Mouse (Mus musculus) gastrocnemius, adult 8-10 months (tissue): ENCODE results near the gene Gm13128. TPM values are rescaled to one million over a fixed set of nuclear protein-coding genes. Genes with fewer than 3 reads are reported as not detected.
"Not testable (repeated sequence)": the region's sequence is repeated elsewhere in the genome, so short reads cannot be mapped to it uniquely, and the experiment has no call there.

Experiments
- DNase-seq, 2 experiments: peaks; one replicate each; pipeline ENCODE4 v3.0.0; 2022; ENCODE audit warnings: low spot score in 2 of 2
- total RNA-seq, 4 experiments: library from RNA; stranded (reverse); gene quantifications; 2 replicates each; pipeline ENCODE4 v1.2.4; 2022

The Gm13128 gene
- not detected for total RNA-seq

DNA sequence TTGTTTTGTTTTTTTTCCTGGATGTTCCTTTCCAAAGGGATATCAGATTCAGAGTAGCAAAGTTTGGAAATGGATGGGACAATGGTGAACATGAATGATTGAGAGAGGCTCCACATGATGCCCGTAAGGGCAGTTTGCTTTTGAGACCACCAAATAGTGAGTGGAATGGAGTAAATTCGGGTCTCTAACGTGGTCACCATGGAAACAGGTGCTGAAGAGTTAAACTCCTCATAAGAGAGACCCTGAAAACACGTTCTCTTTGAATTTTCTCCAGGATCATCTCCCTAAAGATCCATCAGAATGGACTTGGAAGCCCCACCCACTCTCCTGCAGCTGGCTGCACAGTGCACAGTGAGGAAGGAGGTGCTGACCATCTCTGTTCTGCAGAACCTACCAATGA is at the start of gene Gm13128:
Gene Gm13128 (plus strand): TSS at position 301 of the 400 bp plus-strand sequence.
- DNase-seq, result not testable (repeated sequence)

DNA sequence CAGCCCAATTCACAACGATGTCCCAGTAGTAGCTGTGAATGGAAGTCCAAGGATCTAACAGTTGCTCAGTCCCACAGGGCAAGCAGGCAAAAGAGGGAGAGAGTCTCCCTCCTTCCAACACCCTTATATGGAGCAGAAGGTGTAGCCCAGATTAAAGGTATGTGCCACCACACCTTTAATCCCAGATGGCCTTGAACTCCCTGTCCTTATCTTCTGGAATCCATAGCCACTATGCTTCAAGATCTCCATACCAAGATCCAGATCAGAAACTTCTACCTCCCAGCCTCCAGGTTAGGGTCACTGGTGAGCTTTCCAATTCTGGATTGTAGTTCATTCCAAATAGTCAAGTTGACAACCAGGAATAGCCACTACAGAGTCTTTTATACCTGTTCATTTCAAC is 49.7 kb upstream of the Gm13128 start, which contains the start of gene Pramel5:
Gene Pramel5 (minus strand): TSS at position 101 of the 400 bp plus-strand sequence.
- DNase-seq, result not testable (repeated sequence)

GRCm38 (mm10) chr4:144299414-144299813 is 30.6 kb upstream of the Gm13128 start:
- DNase-seq, result not testable (repeated sequence)

DNA sequence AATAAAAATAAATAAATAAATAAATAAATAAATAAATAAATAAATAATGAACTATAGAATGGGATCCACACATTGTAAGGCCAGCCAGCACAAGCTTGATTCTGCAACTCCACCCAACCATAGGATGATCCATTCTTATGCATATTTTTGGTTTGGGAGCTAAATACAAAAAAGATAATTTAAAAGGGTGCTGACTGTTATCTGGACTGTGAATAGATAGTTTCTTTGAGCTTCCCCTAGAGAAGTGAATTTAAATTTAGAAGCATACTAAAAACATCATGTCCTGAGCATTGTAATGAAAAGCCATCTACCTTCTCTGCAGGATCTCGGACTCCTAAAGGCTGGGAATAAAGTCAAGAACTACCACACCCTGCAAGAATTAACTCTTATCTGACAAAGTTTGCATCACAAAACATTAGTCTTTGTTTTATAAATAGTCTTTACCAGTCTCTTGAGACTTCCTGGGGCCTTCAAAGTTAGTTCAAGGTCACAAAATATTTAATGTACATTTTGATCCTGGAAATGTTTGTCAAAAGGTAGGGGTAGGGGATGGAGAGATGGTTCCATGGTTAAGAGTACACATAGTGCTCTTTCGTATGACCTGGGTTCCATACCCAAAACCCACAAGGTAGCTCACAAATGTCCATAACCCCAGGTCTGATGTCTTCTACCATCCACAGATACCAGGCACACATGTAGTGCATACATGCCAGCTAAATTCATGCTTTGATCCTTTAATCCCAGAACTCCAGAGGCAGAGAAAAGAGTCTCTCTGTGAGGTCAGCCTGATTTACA is 17.2 kb upstream of the Gm13128 start:
- not testable (repeated sequence) for DNase-seq

GRCm38 (mm10) chr4:144335856-144336255 is 5.8 kb downstream of the Gm13128 start:
- DNase-seq, result not testable (repeated sequence)

DNA sequence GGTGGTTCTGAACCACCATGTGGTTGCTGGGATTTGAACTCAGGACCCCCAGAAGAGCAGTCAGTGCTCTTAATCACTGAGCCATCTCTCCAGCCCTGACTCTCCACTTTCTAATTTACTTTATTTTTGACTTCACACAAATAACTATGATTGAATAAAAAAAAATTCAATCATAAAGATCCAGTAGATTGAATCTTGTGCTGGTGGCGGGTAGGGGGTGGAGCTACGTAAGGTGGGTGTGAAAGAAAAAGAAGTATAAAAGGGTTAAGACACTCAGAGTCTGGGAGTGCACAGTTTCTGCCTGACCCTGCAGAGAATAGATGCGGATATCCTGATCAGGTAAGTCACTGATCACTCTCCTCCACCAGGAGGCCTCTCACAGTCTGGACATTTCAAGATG is 27.6 kb downstream of the Gm13128 start, which contains the start of gene Gm13119:
Gene Gm13119 (plus strand): TSS at position 301 of the 400 bp plus-strand sequence.
- not testable (repeated sequence) for DNase-seq

DNA sequence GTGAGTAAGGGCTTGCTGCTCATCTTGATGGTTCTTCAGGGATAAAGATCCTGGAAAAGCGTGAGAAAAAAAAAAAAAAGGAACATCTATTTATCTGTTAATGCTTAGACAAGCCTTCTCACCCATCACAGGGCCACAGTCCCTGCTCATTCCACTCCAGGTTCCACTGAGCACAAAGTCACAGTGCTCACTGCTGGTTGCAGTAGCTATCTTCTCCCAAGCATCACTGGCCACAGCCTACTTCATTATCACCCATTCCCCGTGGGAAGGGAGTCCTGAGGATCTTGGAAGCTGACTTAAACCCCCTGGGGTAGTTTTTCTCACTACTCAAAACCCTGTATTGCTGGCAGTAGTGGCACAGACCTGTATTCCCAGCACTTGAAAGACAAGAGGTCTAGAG is 47.9 kb downstream of the Gm13128 start, which contains the start of gene Pramef20:
Gene Pramef20 (minus strand): TSS at position 23 of the 400 bp plus-strand sequence.
- no peak for DNase-seq

Other genes starting within 250 kb of the Gm13128 start
- not detected for gene Gm13102, start 223.8 kb upstream of the Gm13128 start, total RNA-seq
- gene Oog3, start 167.6 kb upstream of the Gm13128 start, total RNA-seq, result not detected
- gene Oog2, start 139.5 kb upstream of the Gm13128 start, total RNA-seq, result not detected
- gene C87977, start 116.9 kb upstream of the Gm13128 start, total RNA-seq, result not detected
- not detected for gene Pramel5, start 49.8 kb upstream of the Gm13128 start, total RNA-seq
- not detected for gene Gm13119, start 27.7 kb downstream of the Gm13128 start, total RNA-seq
- gene Pramef20, start 47.7 kb downstream of the Gm13128 start, total RNA-seq, result not detected
- not detected for gene Pramef12, start 78.2 kb downstream of the Gm13128 start, total RNA-seq
- gene 1700012P22Rik, start 108.5 kb downstream of the Gm13128 start, total RNA-seq, result not detected
- not detected for gene Gm9944, start 123.1 kb downstream of the Gm13128 start, total RNA-seq
- gene Aadacl3, start 133.5 kb downstream of the Gm13128 start, total RNA-seq, result not detected
- gene 9430007A20Rik, start 189.6 kb downstream of the Gm13128 start, total RNA-seq, result not detected
- gene Gm13124, start 234.9 kb downstream of the Gm13128 start, total RNA-seq, result not detected